ENCODE assay signal across 8 mouse cellular contexts in genomic region chr9:96989389-96989990, GRCm38 (mm10). TPM values are rescaled to one million over a fixed set of nuclear protein-coding genes. Genes with fewer than 3 reads are reported as not detected.
A peak's percentile ranks its signal among the peaks of the same experiment; 100 is the strongest.
DNase-seq lines count a peak whose midpoint lies in the region; ATAC-seq and TF ChIP-seq lines count a peak whose summit lies in the region.
"Had no signal": no experiment of that assay in that cellular context is flagged by ENCODE, and none has a peak within 500 bp of the region (broad histone marks: within the 10 kb centered on the region; RNA-seq: fewer than 3 reads in every experiment).

No protein-coding gene starts in this region.

- H3K27me3 ChIP-seq in heart, embryonic 13.5 days (replicated peaks) = no peaks in the 10 kb centered on the region
- H3K27me3 ChIP-seq in liver, embryonic 16.5 days (ENCODE audit: control insufficient read depth, insufficient read depth, low read depth, low read length) = no peaks in the 10 kb centered on the region
- H3K27me3 ChIP-seq in intestine, postnatal 0 days (replicated peaks; ENCODE audit: control insufficient read depth, insufficient read depth, low read length) = no peaks in the 10 kb centered on the region
- H3K27me3 ChIP-seq: embryonic facial prominence, embryonic 12.5 days had no signal

- no peak overlapping the region for H3K4me2 ChIP-seq in heart, embryonic 13.5 days
- H3K4me2 ChIP-seq in liver, embryonic 16.5 days (ENCODE audit: low read depth, low read length) = no peak overlapping the region
- H3K4me2 ChIP-seq in intestine, postnatal 0 days (replicated peaks; ENCODE audit: low read depth) = no peak overlapping the region
- H3K4me2 ChIP-seq: embryonic facial prominence, embryonic 12.5 days had no signal

- TF ChIP-seq CTCF in intestine, postnatal 0 days (IDR thresholded peaks at IDR 0.05; ENCODE audit: low read depth) = no peak

- H3K27ac ChIP-seq in ES-E14 (ENCODE audit: insufficient read depth, low read depth, low read length, poor library complexity, severe bottlenecking) = no peak overlapping the region
- H3K27ac ChIP-seq in heart, embryonic 13.5 days (replicated peaks) = peak overlapping the region; percentile 59
- H3K27ac ChIP-seq in liver, embryonic 16.5 days (ENCODE audit: low read length) = no peak overlapping the region
- no peak overlapping the region for H3K27ac ChIP-seq in intestine, postnatal 0 days (ENCODE audit: low read depth, low read length)

- ATAC-seq in heart, embryonic 13.5 days (ENCODE audit: extremely low read depth, insufficient number of reproducible peaks, low FRiP score, low TSS enrichment) = no peak
- peak; percentile 68 for ATAC-seq in liver, embryonic 16.5 days (ENCODE audit: low read depth)
- ATAC-seq in intestine, postnatal 0 days = no peak

- no peaks in the 10 kb centered on the region for H3K36me3 ChIP-seq in ES-E14 (ENCODE audit: control insufficient read depth, insufficient read depth, low read length, poor library complexity, severe bottlenecking)
- H3K36me3 ChIP-seq in heart, embryonic 13.5 days = no peaks in the 10 kb centered on the region
- no peaks in the 10 kb centered on the region for H3K36me3 ChIP-seq in liver, embryonic 16.5 days (ENCODE audit: control insufficient read depth, insufficient read depth)
- H3K36me3 ChIP-seq in intestine, postnatal 0 days (ENCODE audit: control insufficient read depth, insufficient read depth) = no peaks in the 10 kb centered on the region
- H3K36me3 ChIP-seq: embryonic facial prominence, embryonic 12.5 days had no signal

- no peak overlapping the region for H3K4me3 ChIP-seq in ES-E14 (ENCODE audit: insufficient read depth in 1 of 2, low read depth in 1 of 2, low read length in 2 of 2, poor library complexity in 1 of 2, severe bottlenecking in 1 of 2)
- H3K4me3 ChIP-seq in heart, embryonic 13.5 days = no peak overlapping the region
- no peak overlapping the region for H3K4me3 ChIP-seq in liver, embryonic 16.5 days (ENCODE audit: low read depth, low read length)
- no peak overlapping the region for H3K4me3 ChIP-seq in intestine, postnatal 0 days (ENCODE audit: low read depth, low read length)
- H3K4me3 ChIP-seq: embryonic facial prominence, embryonic 12.5 days had no signal

- in situ Hi-C loops in ES-E14 (cut with MboI; ENCODE audit: low sequenced_read_pairs in 2 of 2, unreplicated experiment in 2 of 2) = no loop called here

- H3K4me1 ChIP-seq in ES-E14 (ENCODE audit: control insufficient read depth in 2 of 2, insufficient read depth in 2 of 2, low read length in 2 of 2, poor library complexity in 1 of 2) = peaks cover 2 to 3% of the 10 kb centered on the region in 2 experiments; a peak in 1 of 4 replicates
- H3K4me1 ChIP-seq in heart, embryonic 13.5 days = peaks cover 100% of the 10 kb centered on the region
- H3K4me1 ChIP-seq in liver, embryonic 16.5 days (ENCODE audit: control insufficient read depth, low read depth, low read length) = no peaks in the 10 kb centered on the region
- peaks cover 13% of the 10 kb centered on the region for H3K4me1 ChIP-seq in intestine, postnatal 0 days (replicated peaks; ENCODE audit: control insufficient read depth, insufficient read depth, low read length)

- H3K9ac ChIP-seq in ES-E14 (ENCODE audit: insufficient read depth, low read depth, low read length, poor library complexity, severe bottlenecking) = no peak overlapping the region
- H3K9ac ChIP-seq in heart, embryonic 13.5 days = peak overlapping the region; percentile 63
- H3K9ac ChIP-seq in liver, embryonic 16.5 days (ENCODE audit: low read depth, low read length) = no peak overlapping the region
- H3K9ac ChIP-seq in intestine, postnatal 0 days (ENCODE audit: low read depth, low read length) = no peak overlapping the region
- H3K9ac ChIP-seq: embryonic facial prominence, embryonic 12.5 days had no signal

- WGBS in heart, embryonic 13.5 days = 38% methylated on average over 10 of the region's 10 CpGs
- 41% methylated on average over 10 of the region's 10 CpGs for WGBS in liver, embryonic 16.5 days (ENCODE audit: insufficient replicate concordance)
- WGBS in intestine, postnatal 0 days = 66% methylated on average over 10 of the region's 10 CpGs

- no peaks in the 10 kb centered on the region for H3K9me3 ChIP-seq in ES-E14 (ENCODE audit: control insufficient read depth, insufficient read depth, low read depth, low read length)
- no peaks in the 10 kb centered on the region for H3K9me3 ChIP-seq in heart, embryonic 13.5 days
- H3K9me3 ChIP-seq in liver, embryonic 16.5 days (replicated peaks; ENCODE audit: control insufficient read depth, low read length) = no peaks in the 10 kb centered on the region
- no peaks in the 10 kb centered on the region for H3K9me3 ChIP-seq in intestine, postnatal 0 days (ENCODE audit: control insufficient read depth)
- H3K9me3 ChIP-seq: embryonic facial prominence, embryonic 12.5 days had no signal

- DNase-seq in ES-E14 (ENCODE audit: low read depth, low spot score) = no peak
- DNase-seq in embryo, embryonic 10.5 days (ENCODE audit: low spot score) = peak; percentile 93
- DNase-seq in layer of hippocampus, postnatal 25 days (ENCODE audit: extremely low spot score in 1 of 2, low spot score in 1 of 2) = no peak
- no peak for DNase-seq in B cell, adult 2 months

TF ChIP-seq in ES-E14, 5 proteins besides CTCF, POLR2A, EP300 and RAD21:
- no peak for TF ChIP-seq MAFK (IDR thresholded peaks at IDR 0.05; ENCODE audit: insufficient read depth, low read depth, low read length)
- TF ChIP-seq ZNF384 (IDR thresholded peaks at IDR 0.05; ENCODE audit: low read depth, low read length) = peak; percentile 79

RNA-seq across cellular contexts. Expression of gene Spsb4, which starts 29.2 kb away (rescaled TPM):
- total RNA-seq in ES-E14 (2012; rRNA removed) = 1.6 and 1.7 TPM in 2 replicates
- 55.5 and 61.4 TPM in 2 replicates for polyA plus RNA-seq in heart, embryonic 13.5 days (2015; fragmentation: Nextera tagmentation; extraction: Ambion mirVana)
- 1.9 and 2.3 TPM in 2 replicates for polyA plus RNA-seq in liver, embryonic 16.5 days (2015; fragmentation: Nextera tagmentation; extraction: Ambion mirVana)
- polyA plus RNA-seq in intestine, postnatal 0 days (2015; fragmentation: Nextera tagmentation; extraction: Ambion mirVana) = 23.4 and 25.0 TPM in 2 replicates
- total RNA-seq in layer of hippocampus, postnatal 25 days (2021) = 1 to 10 TPM; 5.1 to 6.1 TPM
